Mouse (Mus musculus) CH12.LX (cell line): ENCODE measurements around the gene Dab1. TPM values are rescaled to one million over a fixed set of nuclear protein-coding genes. Genes with fewer than 3 reads are reported as not detected.

Source experiments
- DNase-seq: peaks from one replicate; pipeline ENCODE4 v3.0.0-alpha.2; 2013; ENCODE audit errors: extremely low read depth
- H3K27ac ChIP-seq: 2 replicates; pipeline ENCODE4 v1.5.1; 2012; ENCODE audit warnings: low read depth, mild to moderate bottlenecking, control low read depth, moderate library complexity; ENCODE audit not compliant: insufficient read depth
- H3K27me3 ChIP-seq: replicated peaks from 2 replicates; pipeline ENCODE3; 2012; ENCODE audit warnings: inconsistent platforms
- H3K36me3 ChIP-seq, 2 experiments: replicated peaks in 1 of 2; 2 replicates each; pipeline versions ENCODE3 to v1.6.1; 2012; ENCODE audit warnings: inconsistent platforms in 1 of 2, low read length in 1 of 2, mild to moderate bottlenecking in 1 of 2, mixed read lengths in 1 of 2, moderate library complexity in 1 of 2; ENCODE audit not compliant: control insufficient read depth in 1 of 2, insufficient read depth in 1 of 2
- H3K4me1 ChIP-seq, 2 experiments: 2 replicates each; pipeline ENCODE4 v1.6.1; 2012; ENCODE audit warnings: inconsistent platforms in 1 of 2, moderate library complexity in 1 of 2; ENCODE audit not compliant: insufficient read depth in 2 of 2, control insufficient read depth in 1 of 2
- H3K4me2 ChIP-seq: 2 replicates; pipeline ENCODE4 v1.6.1; 2012; ENCODE audit warnings: low read depth, mild to moderate bottlenecking, control low read depth; ENCODE audit not compliant: poor library complexity, insufficient read depth, severe bottlenecking
- H3K4me3 ChIP-seq, 3 experiments: fragments of 150-350 bp in 1 of 3; sonication (generic) in 1 of 3; replicated peaks in 1 of 3; 2 replicates each; pipeline versions ENCODE3 to v1.5.1; 2011 to 2012; ENCODE audit warnings: low read depth in 2 of 3, low read length in 2 of 3, mild to moderate bottlenecking in 2 of 3, moderate library complexity in 2 of 3, control low read depth in 1 of 3, improper control_type of control experiment in 1 of 3, inconsistent platforms in 1 of 3, mixed read lengths in 1 of 3; ENCODE audit not compliant: poor library complexity in 1 of 3
- H3K79me2 ChIP-seq: replicated peaks from 2 replicates; pipeline ENCODE4 v1.6.1; 2012; ENCODE audit warnings: mild to moderate bottlenecking, moderate library complexity; ENCODE audit not compliant: control insufficient read depth, poor library complexity, insufficient read depth, severe bottlenecking; ENCODE audit errors: extremely low read depth
- H3K9ac ChIP-seq: 2 replicates; pipeline ENCODE4 v1.6.1; 2012; ENCODE audit warnings: low read depth, mild to moderate bottlenecking, control low read depth, moderate library complexity; ENCODE audit not compliant: insufficient read depth
- H3K9me3 ChIP-seq: replicated peaks from 2 replicates; pipeline ENCODE3; 2012; ENCODE audit warnings: low read length, inconsistent platforms, mixed read lengths
- CHD1 ChIP-seq: IDR thresholded peaks from 2 replicates; pipeline ENCODE4 v1.6.1; 2012; ENCODE audit warnings: low read depth, low read length, improper control_type of control experiment, inconsistent platforms
- ETS1 ChIP-seq: conservative IDR thresholded peaks from 2 replicates; pipeline ENCODE4 v1.6.1; 2012; ENCODE audit warnings: low read depth, mild to moderate bottlenecking, inconsistent platforms, low read length, improper control_type of control experiment, moderate library complexity
- HCFC1 ChIP-seq: IDR thresholded peaks from 2 replicates; pipeline ENCODE4 v1.6.1; 2012; ENCODE audit warnings: low read depth, mild to moderate bottlenecking, inconsistent platforms, low read length, improper control_type of control experiment
- JUND ChIP-seq: conservative IDR thresholded peaks from 2 replicates; pipeline ENCODE4 v1.6.1; 2011; ENCODE audit warnings: low read depth, low read length, improper control_type of control experiment
- KAT2A ChIP-seq: IDR thresholded peaks from 2 replicates; pipeline ENCODE4 v1.6.1; 2012; ENCODE audit warnings: low read length, improper control_type of control experiment, inconsistent platforms; ENCODE audit not compliant: insufficient replicate concordance
- MAFK ChIP-seq: IDR thresholded peaks from 2 replicates; pipeline ENCODE4 v1.6.1; 2011; ENCODE audit warnings: low read length, improper control_type of control experiment; ENCODE audit not compliant: insufficient replicate concordance
- MAZ ChIP-seq: IDR thresholded peaks from 2 replicates; pipeline ENCODE4 v1.6.1; 2012; ENCODE audit warnings: low read depth, mild to moderate bottlenecking, inconsistent platforms, low read length, improper control_type of control experiment, moderate library complexity
- MXI1 ChIP-seq: IDR thresholded peaks from 2 replicates; pipeline ENCODE4 v1.6.1; 2011; ENCODE audit warnings: mild to moderate bottlenecking, low read depth, low read length, improper control_type of control experiment
- MYC ChIP-seq: IDR thresholded peaks from 2 replicates; pipeline ENCODE4 v1.6.1; 2011; ENCODE audit warnings: low read depth, mild to moderate bottlenecking, improper control_type of control experiment, low read length
- NELFE ChIP-seq: IDR thresholded peaks from 2 replicates; pipeline ENCODE4 v1.6.1; 2011; ENCODE audit warnings: low read depth, low read length, improper control_type of control experiment
- NRF1 ChIP-seq: IDR thresholded peaks from 2 replicates; pipeline ENCODE4 v1.6.1; 2014; ENCODE audit warnings: low read depth, mild to moderate bottlenecking, inconsistent platforms, low read length, improper control_type of control experiment, moderate library complexity
- POLR2A ChIP-seq: IDR thresholded peaks from 2 replicates; pipeline ENCODE4 v1.6.1; 2011; ENCODE audit warnings: low read depth, mild to moderate bottlenecking, improper control_type of control experiment, low read length
- SIN3A ChIP-seq: IDR thresholded peaks from 2 replicates; pipeline ENCODE4 v1.6.1; 2012; ENCODE audit warnings: low read length, improper control_type of control experiment, inconsistent platforms
- TBP ChIP-seq: conservative IDR thresholded peaks from 2 replicates; pipeline ENCODE4 v1.6.1; 2011; ENCODE audit warnings: low read depth, low read length, improper control_type of control experiment
- TCF12 ChIP-seq: IDR thresholded peaks from 2 replicates; pipeline ENCODE4 v1.6.1; 2014; ENCODE audit warnings: low read depth, mild to moderate bottlenecking, inconsistent platforms, low read length, improper control_type of control experiment
- USF1 ChIP-seq: IDR thresholded peaks from 2 replicates; pipeline ENCODE4 v1.6.1; 2014; ENCODE audit warnings: low read depth, mild to moderate bottlenecking, inconsistent platforms, low read length, improper control_type of control experiment
- ZMIZ1 ChIP-seq: IDR thresholded peaks from 2 replicates; pipeline ENCODE4 v1.6.1; 2012; ENCODE audit warnings: low read depth, mild to moderate bottlenecking, inconsistent platforms, low read length, improper control_type of control experiment
- dilution Hi-C: fragments of 300-500 bp; cut with MboI; formaldehyde crosslinking; loops from 2 replicates; pipeline ENCODE4 v1.14.3; 2020; ENCODE audit warnings: low sequenced_read_pairs; ENCODE audit not compliant: extremely low pct_unique_long_range_greater_than_20kb, extremely low pct_ligation_motif_present
- in situ Hi-C: fragments of 300-500 bp; cut with MboI; formaldehyde crosslinking; loops from 3 replicates; pipeline ENCODE4 v1.14.3; 2019; ENCODE audit warnings: low sequenced_read_pairs, low pct_ligation_motif_present, low pct_unique_long_range_greater_than_20kb, mixed read lengths
- polyA plus RNA-seq: library from polyadenylated mRNA; unstranded; fragments of >175 nt; gene quantifications from 2 replicates; pipeline ENCODE4 v1.2.1, GENCODE M21; 2012; ENCODE audit warnings: low read depth; ENCODE audit not compliant: insufficient read length
- total RNA-seq, 2 experiments: library from RNA; depleted of rRNA; stranded (reverse); fragments of 300-350 nt in 1 of 2; fragments of >200 nt in 1 of 2; gene quantifications; 2 replicates each; pipeline ENCODE4 v1.2.3; 2012 to 2014

Dab1 gene
- total and polyA plus RNA-seq, 3 experiments, result not detected

DNA sequence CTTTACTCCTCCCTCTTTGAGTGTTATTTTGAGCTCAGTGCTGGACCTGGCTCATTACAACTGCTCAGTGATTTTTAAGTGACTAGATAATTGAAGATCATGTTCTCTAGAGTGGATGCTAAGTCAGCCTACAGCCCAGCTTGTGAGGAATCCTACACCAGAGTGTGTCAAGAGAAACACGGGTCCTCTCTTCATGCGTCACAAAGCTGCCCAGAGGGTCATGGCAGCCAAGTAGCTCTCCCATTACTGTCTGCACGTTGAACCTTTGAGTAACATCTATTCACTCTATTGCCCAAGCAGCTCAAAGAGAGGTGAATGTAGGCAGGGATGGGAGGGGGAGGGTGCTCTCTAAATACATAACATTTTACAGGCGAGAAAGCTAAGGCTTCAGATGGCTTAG is 277.6 kb downstream of the Dab1 start:
- in situ Hi-C loops, result no loop called here
- Histone ChIP-seq H3K4me3 (no peak overlapping the region), H3K9ac (no peak overlapping the region), H3K27ac (no peak overlapping the region), H3K9me3 (peaks cover 79% of the 10 kb centered on the region), H3K79me2 (no peaks in the 10 kb centered on the region), H3K4me2 (no peak overlapping the region), H3K4me1 (no peaks in the 10 kb centered on the region), H3K27me3 (no peaks in the 10 kb centered on the region), H3K36me3 (no peaks in the 10 kb centered on the region)
- dilution Hi-C loops, result no loop called here
- TF ChIP-seq HCFC1, result no peak
- no peak for TF ChIP-seq ZMIZ1
- no peak for TF ChIP-seq MAFK
- no peak for TF ChIP-seq USF1
- no peak for DNase-seq

DNA sequence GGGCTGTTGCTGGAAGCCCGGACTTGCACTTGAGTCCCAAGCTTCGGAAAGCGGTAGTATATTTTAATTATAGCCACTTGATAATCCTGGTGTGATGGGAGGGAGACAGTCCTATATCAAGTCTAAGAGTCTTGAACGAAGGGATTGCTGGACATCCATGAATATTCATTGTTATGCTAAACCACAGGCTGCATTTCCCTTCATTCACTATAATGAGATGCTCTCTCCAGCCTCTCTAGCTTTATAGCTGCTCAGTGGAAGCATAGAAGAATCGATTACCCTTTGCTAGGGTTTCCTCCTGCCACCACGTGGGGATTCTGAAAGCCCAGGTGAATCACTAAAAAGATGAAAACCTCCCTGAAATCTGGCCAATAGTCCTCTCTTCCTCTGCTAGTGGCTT is 278.5 kb downstream of the Dab1 start:
- no peaks in the 10 kb centered on the region for H3K79me2 ChIP-seq
- TF ChIP-seq USF1 (no peak), JUND (no peak), MAZ (no peak), TCF12 (no peak), CHD1 (no peak), NRF1 (no peak), MXI1 (no peak), NELFE (no peak), SIN3A (no peak), KAT2A (no peak), ETS1 (no peak), POLR2A (no peak), TBP (no peak), MYC (no peak)
- in situ Hi-C loops (no loop called here), dilution Hi-C loops (no loop called here)
- H3K36me3 ChIP-seq, result no peaks in the 10 kb centered on the region
- DNase-seq, result no peak
- H3K4me1 ChIP-seq, result no peaks in the 10 kb centered on the region
- H3K9me3 ChIP-seq, result peaks cover 82% of the 10 kb centered on the region
- H3K9ac ChIP-seq, result no peak overlapping the region
- H3K4me3 ChIP-seq, result no peak overlapping the region
- H3K27me3 ChIP-seq, result no peaks in the 10 kb centered on the region
- H3K27ac ChIP-seq, result no peak overlapping the region
- H3K4me2 ChIP-seq, result no peak overlapping the region
